Mouse (Mus musculus) liver, embryonic 14.5 days (tissue): ENCODE results near the gene Pde8b.
"Not testable (repeated sequence)": the region's sequence is repeated elsewhere in the genome, so short reads cannot be mapped to it uniquely, and the experiment has no call there.

ENCODE experiments used
- CTCF ChIP-seq: IDR thresholded peaks from 2 replicates; pipeline ENCODE4 v1.5.1; 2016; ENCODE audit warnings: antibody characterized with exemption, low read depth, control low read depth
- EP300 ChIP-seq: IDR thresholded peaks from 2 replicates; pipeline ENCODE4 v1.6.1; 2016; ENCODE audit warnings: antibody characterized with exemption, low read depth

DNA sequence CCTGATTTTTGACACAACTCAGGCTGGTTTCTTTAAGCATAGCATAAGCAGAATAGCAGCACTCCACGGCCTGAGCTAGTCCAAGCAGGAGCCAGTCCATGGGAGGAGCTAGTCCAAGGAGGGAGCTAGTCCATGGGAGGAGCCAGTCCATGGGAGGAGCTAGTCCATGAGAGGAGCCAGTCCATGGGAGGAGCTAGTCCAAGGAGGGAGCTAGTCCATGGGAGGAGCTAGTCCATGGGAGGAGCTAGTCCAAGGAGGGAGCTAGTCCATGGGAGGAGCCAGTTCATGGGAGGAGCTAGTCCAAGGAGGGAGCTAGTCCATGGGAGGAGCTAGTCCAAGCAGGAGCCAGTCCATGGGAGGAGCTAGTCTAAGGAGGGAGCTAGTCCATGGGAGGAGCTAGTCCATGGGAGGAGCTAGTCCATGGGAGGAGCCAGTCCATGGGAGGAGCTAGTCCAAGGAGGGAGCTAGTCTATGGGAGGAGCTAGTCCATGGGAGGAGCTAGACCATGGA is 34.4 kb downstream of the Pde8b start:
- not testable (repeated sequence) for TF ChIP-seq CTCF, EP300
